Mouse (Mus musculus) embryonic fibroblast, embryonic 13.5 days (primary cell): ENCODE data around the gene Nup93.
A peak's percentile ranks its signal among the peaks of the same experiment; 100 is the strongest.

Experiments used
- CTCF ChIP-seq: IDR thresholded peaks from 2 replicates; pipeline ENCODE4 v1.5.1; 2011; ENCODE audit warnings: mild to moderate bottlenecking, control low read depth, low read length, moderate library complexity, borderline replicate concordance; ENCODE audit not compliant: insufficient read depth
- POLR2A ChIP-seq: IDR thresholded peaks from 2 replicates; pipeline ENCODE4 v1.6.1; 2011; ENCODE audit warnings: low read depth, mild to moderate bottlenecking, control low read depth, low read length, moderate library complexity

DNA sequence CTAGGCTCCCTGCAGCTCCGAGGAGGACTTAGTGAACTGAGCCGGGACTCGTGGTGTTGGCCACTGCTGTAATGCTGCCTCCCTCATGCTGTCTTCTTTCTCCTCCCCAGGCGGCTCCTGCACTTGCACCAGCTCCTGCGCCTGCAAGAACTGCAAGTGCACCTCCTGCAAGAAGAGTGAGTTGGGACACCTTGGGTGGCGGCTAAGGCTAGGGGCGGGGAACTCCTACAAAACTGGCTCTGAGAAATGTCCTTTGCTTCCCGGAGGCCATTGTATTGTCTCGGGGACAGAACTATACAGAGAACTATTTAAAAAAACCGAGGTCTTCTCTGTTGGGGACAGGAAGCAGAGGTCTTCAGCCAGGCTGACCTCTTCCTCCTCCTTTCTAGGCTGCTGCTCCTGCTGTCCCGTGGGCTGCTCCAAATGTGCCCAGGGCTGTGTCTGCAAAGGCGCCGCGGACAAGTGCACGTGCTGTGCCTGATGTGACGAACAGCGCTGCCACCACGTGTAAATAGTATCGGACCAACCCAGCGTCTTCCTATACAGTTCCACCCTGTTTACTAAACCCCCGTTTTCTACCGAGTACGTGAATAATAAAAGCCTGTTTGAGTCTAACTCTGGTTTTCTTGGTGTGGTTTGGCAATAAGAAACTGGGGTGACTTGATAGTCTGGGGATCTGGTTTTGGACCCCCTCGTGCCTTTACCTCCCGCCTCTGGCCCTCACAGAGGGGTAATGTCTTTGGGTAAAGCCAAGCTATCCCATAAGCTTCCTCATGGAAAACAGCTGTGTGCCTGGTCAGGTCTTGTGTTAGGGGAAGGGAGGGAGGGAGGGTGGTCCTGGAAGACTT, 34.4 kb upstream of the Nup93 start:
- TF ChIP-seq CTCF (no peak), POLR2A (0 out of 2 replicates have a peak, but pooled peaks have one; percentile 18)
